Mouse (Mus musculus) neural tube, embryonic 11.5 days (tissue): ENCODE results near the gene Slc9a9. TPM values are rescaled to one million over a fixed set of nuclear protein-coding genes. Genes with fewer than 3 reads are reported as not detected.

ENCODE experiments used
- ATAC-seq: fragments of 200-750 bp; cut with Nextera tagmentation; 2 replicates; pipeline ENCODE4 v1.8.0; 2017; ENCODE audit warnings: moderate number of reproducible peaks, mild to moderate bottlenecking, moderate TSS enrichment, moderate library complexity; ENCODE audit not compliant: insufficient read depth, low FRiP score, low TSS enrichment
- DNase-seq: peaks from one replicate; pipeline ENCODE4 v3.0.0-alpha.2; 2015; ENCODE audit warnings: low spot score
- H3K27ac ChIP-seq: fragments of 300-500 bp; sonication (generic); 2 replicates; pipeline ENCODE4 v1.5.1; 2014; ENCODE audit warnings: low read depth, mild to moderate bottlenecking, low read length
- H3K27me3 ChIP-seq: fragments of 300-500 bp; sonication (generic); 2 replicates; pipeline ENCODE4 v1.6.1; 2014; ENCODE audit warnings: mild to moderate bottlenecking, low read length, mixed read lengths; ENCODE audit not compliant: control insufficient read depth, insufficient read depth
- H3K36me3 ChIP-seq: fragments of 300-500 bp; sonication (generic); 2 replicates; pipeline ENCODE4 v1.6.1; 2014; ENCODE audit warnings: mild to moderate bottlenecking, low read length, moderate library complexity, mixed read lengths; ENCODE audit not compliant: control insufficient read depth, insufficient read depth
- H3K4me1 ChIP-seq: fragments of 300-500 bp; sonication (generic); 2 replicates; pipeline ENCODE4 v1.6.1; 2014; ENCODE audit warnings: low read length, mixed read lengths; ENCODE audit not compliant: control insufficient read depth, insufficient read depth
- H3K4me2 ChIP-seq: fragments of 300-500 bp; sonication (generic); 2 replicates; pipeline ENCODE4 v1.6.1; 2014; ENCODE audit warnings: low read depth, mild to moderate bottlenecking, moderate library complexity
- H3K4me3 ChIP-seq: fragments of 300-500 bp; sonication (generic); 2 replicates; pipeline ENCODE4 v1.5.1; 2014; ENCODE audit warnings: low read depth, low read length
- H3K9ac ChIP-seq: fragments of 300-500 bp; sonication (generic); 2 replicates; pipeline ENCODE4 v1.6.1; 2014; ENCODE audit warnings: mild to moderate bottlenecking, low read length
- H3K9me3 ChIP-seq: fragments of 300-500 bp; sonication (generic); 2 replicates; pipeline ENCODE4 v1.6.1; 2016; ENCODE audit warnings: low read length; ENCODE audit not compliant: control insufficient read depth
- WGBS: fragments of 180-500 bp; shearing (Covaris S2); extraction: QIAGEN DNeasy Blood & Tissue Kit; methylation state at CpG from one replicate; pipeline ENCODE4 v1.1.7; 2014; 5-methylcytosine and 5-hydroxymethylcytosine counted together
- polyA plus RNA-seq: library from polyadenylated mRNA; unstranded; fragments of >200 nt; fragmentation: Nextera tagmentation; extraction: Ambion mirVana; gene quantifications from 2 replicates; pipeline ENCODE4 v1.2.1, GENCODE M21; 2014

Gene Slc9a9
- polyA plus RNA-seq, 1 experiment from 2014 or later, result 4.6 TPM

- ATAC-seq (no peak), DNase-seq (no peak)
- no peak overlapping the region for H3K4me2 ChIP-seq
- H3K27ac ChIP-seq, result no peak overlapping the region
- no peak overlapping the region for H3K4me3 ChIP-seq
- no peaks in the 10 kb centered on the region for H3K36me3 ChIP-seq
- 36% methylated on average over 10 of the region's 10 CpGs for WGBS
- no peaks in the 10 kb centered on the region for H3K27me3 ChIP-seq
- 0 out of 2 replicates have a peak, but pooled peaks cover 2% of the 10 kb centered on the region for H3K4me1 ChIP-seq
- H3K9ac ChIP-seq, result no peak overlapping the region
- H3K9me3 ChIP-seq, result no peaks in the 10 kb centered on the region
These were observed 21.8 kb downstream of the Slc9a9 start for GRCm38 (mm10) chr9:94691311-94692087.

DNA sequence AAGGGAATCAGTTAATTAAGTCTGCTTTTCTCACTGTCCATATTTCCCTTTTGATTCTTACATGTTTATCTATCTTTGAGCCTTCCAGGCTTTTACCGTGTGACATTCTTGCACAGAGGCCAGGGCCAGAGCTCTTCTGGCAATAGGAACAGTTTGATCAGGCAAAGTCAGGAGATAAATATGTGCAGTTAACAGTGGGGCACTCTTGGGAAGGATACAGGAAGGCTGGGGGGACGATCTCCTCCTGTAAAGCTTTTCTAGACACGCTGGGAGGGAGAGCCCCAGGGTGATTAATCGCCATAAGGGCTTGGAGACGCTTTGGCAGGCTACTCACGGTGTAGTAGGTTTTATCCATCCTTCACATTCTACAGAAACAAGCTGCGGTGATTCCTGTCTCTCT, 22.4 kb downstream of the Slc9a9 start:
- Histone ChIP-seq H3K4me3 (no peak overlapping the region), H3K36me3 (no peaks in the 10 kb centered on the region), H3K9me3 (no peaks in the 10 kb centered on the region), H3K4me1 (0 out of 2 replicates have a peak, but pooled peaks cover 2% of the 10 kb centered on the region), H3K27ac (no peak overlapping the region), H3K27me3 (no peaks in the 10 kb centered on the region), H3K9ac (no peak overlapping the region), H3K4me2 (no peak overlapping the region)
- DNase-seq (no peak), ATAC-seq (no peak)
- 43% methylated on average over 7 of the region's 7 CpGs for WGBS

DNA sequence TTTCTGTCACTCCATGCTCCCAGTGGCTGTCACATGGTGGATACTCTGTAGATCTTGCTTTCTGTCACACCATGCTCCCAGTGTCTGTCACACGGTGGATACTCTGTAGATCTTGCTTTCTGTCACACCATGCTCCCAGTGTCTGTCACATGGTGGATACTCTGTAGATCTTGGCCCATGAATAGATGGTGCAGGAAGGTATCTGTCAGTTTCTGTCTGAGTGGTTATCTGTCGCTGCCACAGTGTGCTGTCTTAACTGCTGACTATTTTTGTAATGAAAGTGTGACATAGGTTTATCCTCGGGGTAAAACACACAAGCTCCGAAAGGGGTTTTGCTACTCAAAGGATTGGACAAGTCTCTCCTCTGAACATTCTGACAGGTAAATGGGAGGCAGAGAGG, 24.5 kb downstream of the Slc9a9 start:
- H3K4me2 ChIP-seq, result no peak overlapping the region
- no peak for DNase-seq
- H3K4me3 ChIP-seq, result no peak overlapping the region
- WGBS, result 89% methylated on average over 4 of the region's 4 CpGs
- H3K9me3 ChIP-seq, result no peaks in the 10 kb centered on the region
- H3K36me3 ChIP-seq, result no peaks in the 10 kb centered on the region
- ATAC-seq, result no peak
- H3K9ac ChIP-seq, result no peak overlapping the region
- no peak overlapping the region for H3K27ac ChIP-seq
- H3K27me3 ChIP-seq, result no peaks in the 10 kb centered on the region
- 0 out of 2 replicates have a peak, but pooled peaks cover 2% of the 10 kb centered on the region for H3K4me1 ChIP-seq

GRCm38 (mm10) chr9:94694983-94695382, 25.3 kb downstream of the Slc9a9 start:
- Histone ChIP-seq H3K27ac (no peak overlapping the region), H3K4me3 (no peak overlapping the region), H3K9ac (no peak overlapping the region), H3K36me3 (no peaks in the 10 kb centered on the region), H3K4me2 (no peak overlapping the region), H3K9me3 (no peaks in the 10 kb centered on the region), H3K4me1 (0 out of 2 replicates have a peak, but pooled peaks cover 2% of the 10 kb centered on the region), H3K27me3 (no peaks in the 10 kb centered on the region)
- 83% methylated on average over 3 of the region's 3 CpGs for WGBS
- ATAC-seq, result no peak
- DNase-seq, result no peak

DNA sequence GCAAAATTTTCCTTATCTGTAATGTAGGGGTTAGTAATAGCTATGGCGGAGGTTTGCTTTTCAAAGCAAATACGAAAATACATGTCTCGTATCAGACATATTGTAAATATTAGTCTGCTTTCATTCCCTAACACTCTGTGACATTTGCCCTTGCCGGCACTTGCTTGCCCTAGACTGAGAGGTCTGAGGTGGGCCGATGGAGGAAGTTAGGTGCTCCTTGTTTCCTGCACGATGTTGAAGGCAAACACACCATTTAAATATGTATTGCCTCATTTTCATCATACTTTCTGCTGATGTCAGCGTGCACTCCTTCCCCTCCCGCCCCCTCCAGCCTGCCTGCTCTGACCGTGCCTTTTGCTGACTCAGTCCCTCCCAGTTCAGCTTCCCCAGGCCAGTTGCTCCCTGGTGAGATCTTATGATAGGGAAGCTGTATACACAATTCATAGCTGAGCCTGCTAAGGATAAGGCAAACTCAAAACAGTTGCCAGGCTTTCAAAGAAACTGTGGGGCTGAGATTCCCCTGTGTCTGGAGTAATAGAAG, 26.9 kb downstream of the Slc9a9 start:
- Histone ChIP-seq H3K27ac (no peak overlapping the region), H3K9ac (no peak overlapping the region), H3K4me1 (0 out of 2 replicates have a peak, but pooled peaks cover 2% of the 10 kb centered on the region), H3K27me3 (no peaks in the 10 kb centered on the region), H3K36me3 (no peaks in the 10 kb centered on the region), H3K4me2 (no peak overlapping the region), H3K9me3 (no peaks in the 10 kb centered on the region), H3K4me3 (no peak overlapping the region)
- ATAC-seq (no peak), DNase-seq (no peak)
- 78% methylated on average over 9 of the region's 9 CpGs for WGBS

DNA sequence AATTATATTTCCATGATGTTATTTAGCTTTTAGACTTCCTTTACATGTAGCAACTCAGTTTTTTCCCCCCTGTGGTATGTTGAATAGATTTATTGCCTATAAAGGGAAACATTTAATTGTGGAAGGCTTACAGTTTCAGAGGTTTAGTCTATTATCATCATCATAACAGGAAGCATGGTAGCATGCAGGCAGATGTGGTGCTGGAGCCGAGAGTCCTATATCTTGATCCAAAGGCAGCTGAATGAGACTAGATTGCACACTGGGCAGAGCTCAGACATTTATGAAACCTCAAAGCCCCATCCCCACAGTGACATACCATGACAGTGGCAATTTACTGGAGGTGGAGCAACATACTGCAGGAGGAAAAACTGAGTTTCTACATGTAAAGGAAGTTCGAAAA, 28.5 kb downstream of the Slc9a9 start:
- Histone ChIP-seq H3K36me3 (no peaks in the 10 kb centered on the region), H3K4me3 (no peak overlapping the region), H3K4me2 (no peak overlapping the region), H3K27ac (no peak overlapping the region), H3K9me3 (no peaks in the 10 kb centered on the region), H3K9ac (no peak overlapping the region), H3K27me3 (no peaks in the 10 kb centered on the region), H3K4me1 (no peaks in the 10 kb centered on the region)
- DNase-seq (no peak), ATAC-seq (no peak)
- 89% methylated on average over 2 of the region's 2 CpGs for WGBS

DNA sequence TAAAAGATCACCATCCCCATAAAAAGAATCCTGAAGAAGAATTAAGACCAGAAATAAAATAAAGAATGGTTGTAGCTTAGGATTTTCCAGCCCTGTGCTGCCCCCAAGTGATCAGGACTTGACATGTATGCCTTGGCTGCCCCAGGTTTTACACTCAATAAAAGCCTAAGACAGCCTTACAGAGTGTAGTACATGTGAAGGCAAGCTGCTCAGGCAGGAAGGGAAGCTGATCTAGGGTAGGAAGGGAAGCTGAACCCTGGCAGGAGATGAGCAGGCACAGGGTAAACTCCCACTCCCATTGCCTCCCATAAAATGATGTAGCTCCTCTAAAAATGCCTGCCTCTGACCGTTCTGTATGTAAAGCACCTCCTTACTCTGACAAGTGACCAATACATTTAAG, 30.8 kb downstream of the Slc9a9 start:
- ATAC-seq (no peak), DNase-seq (peak; percentile 48)
- H3K4me3 ChIP-seq, result no peak overlapping the region
- no peak overlapping the region for H3K4me2 ChIP-seq
- no peaks in the 10 kb centered on the region for H3K27me3 ChIP-seq
- 61% methylated on average over 1 of the region's 1 CpGs for WGBS
- no peaks in the 10 kb centered on the region for H3K9me3 ChIP-seq
- no peaks in the 10 kb centered on the region for H3K36me3 ChIP-seq
- H3K9ac ChIP-seq, result no peak overlapping the region
- H3K27ac ChIP-seq, result no peak overlapping the region
- H3K4me1 ChIP-seq, result no peaks in the 10 kb centered on the region

DNA sequence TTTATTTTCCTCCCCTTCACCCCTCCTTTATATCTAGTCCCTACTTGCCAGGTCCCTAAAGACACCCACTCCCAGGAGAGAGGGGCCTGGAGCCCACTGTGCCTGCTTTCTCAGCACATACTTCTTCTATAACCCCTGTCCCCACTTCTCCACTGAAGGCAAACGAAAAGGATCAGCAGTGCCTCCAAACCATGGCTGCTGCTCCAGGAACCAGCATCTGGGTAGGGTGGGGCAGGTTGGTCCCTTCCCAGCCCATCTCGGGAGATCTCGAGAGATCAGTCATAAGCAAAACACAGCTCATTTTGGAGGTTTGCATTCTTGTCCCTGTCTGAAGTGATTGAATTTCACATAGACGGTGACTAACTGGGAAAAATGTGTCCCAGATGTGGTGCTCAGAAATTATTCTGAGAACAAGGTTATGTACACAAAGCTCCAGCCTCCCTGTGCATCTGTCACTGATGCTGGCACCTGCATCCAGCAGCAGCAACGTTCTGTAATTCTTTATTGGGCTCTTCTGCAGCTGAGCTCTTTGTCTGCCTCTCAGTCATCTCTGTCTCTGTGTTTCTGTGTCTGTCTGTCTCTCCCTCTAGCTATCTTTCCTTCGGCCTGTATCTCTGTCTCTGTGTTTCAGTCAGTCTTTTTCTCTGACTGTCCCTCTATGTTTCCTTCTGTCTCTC, 31.6 kb downstream of the Slc9a9 start:
- no peaks in the 10 kb centered on the region for H3K27me3 ChIP-seq
- DNase-seq, result peak; percentile 17

More for the DNA sequence above, 31.6 kb downstream of the Slc9a9 start:
- WGBS, result 59% methylated on average over 6 of the region's 6 CpGs
- Histone ChIP-seq H3K9me3 (no peaks in the 10 kb centered on the region), H3K4me2 (no peak overlapping the region), H3K9ac (no peak overlapping the region), H3K4me3 (no peak overlapping the region), H3K27ac (no peak overlapping the region), H3K36me3 (no peaks in the 10 kb centered on the region), H3K4me1 (no peaks in the 10 kb centered on the region)
- no peak for ATAC-seq
